Mouse (Mus musculus) neutrophil, adult 59 days (primary cell): ENCODE data around the gene Top1. TPM values are rescaled to one million over a fixed set of nuclear protein-coding genes. Genes with fewer than 3 reads are reported as not detected.

Source experiments
- total RNA-seq, 2 experiments: library from RNA; stranded (reverse); gene quantifications; 1 replicate in 1 of 2; 2 replicates in 1 of 2; pipeline ENCODE4 v1.2.4; 2023

The Top1 gene
- 100 to 1,000 TPM; 150 to 152 TPM for total RNA-seq

GRCm38 (mm10) chr2:160645614-160646137, at the start of gene Top1:
Gene Top1, plus strand, starts transcription at chr2:160645888.

GRCm38 (mm10) chr2:160731117-160731838, 85.6 kb downstream of the Top1 start, which contains the start of gene Plcg1:
Gene Plcg1, plus strand, starts transcription at chr2:160731300.

Other genes with a start within 250 kb of the Top1 start
- gene Plcg1, start 85.4 kb downstream of the Top1 start, total RNA-seq, result 10 to 100 TPM in 1 of 2 experiments, 1 to 10 TPM in 1; 4.2 to 11.9 TPM
- 1 to 10 TPM; 5.6 to 7.7 TPM for gene Zhx3, start 227.1 kb downstream of the Top1 start, total RNA-seq
- gene Lpin3, start 234.8 kb downstream of the Top1 start, total RNA-seq, result not detected